Mouse (Mus musculus) MEL (cell line): Measurements from ENCODE around the gene Gsg1l. TPM values are rescaled to one million over a fixed set of nuclear protein-coding genes. Genes with fewer than 3 reads are reported as not detected.
A peak's percentile ranks its signal among the peaks of the same experiment; 100 is the strongest.

ENCODE experiments used
- DNase-seq: peaks from one replicate; pipeline ENCODE4 v3.0.0; 2011; ENCODE audit warnings: low read depth, low spot score
- H3K27ac ChIP-seq: 2 replicates; pipeline ENCODE4 v1.5.1; 2012; ENCODE audit warnings: low read depth, mild to moderate bottlenecking, control low read depth, low read length, moderate library complexity; ENCODE audit not compliant: control insufficient read depth
- H3K27me3 ChIP-seq, 2 experiments: fragments of 150-350 bp in 1 of 2; sonication (generic) in 1 of 2; 2 replicates each; pipeline ENCODE4 v1.6.1; 2012; ENCODE audit warnings: low read length in 2 of 2, mild to moderate bottlenecking in 2 of 2, improper control_type of control experiment in 1 of 2, moderate library complexity in 1 of 2; ENCODE audit not compliant: insufficient read depth in 2 of 2, control insufficient read depth in 1 of 2
- H3K36me3 ChIP-seq, 2 experiments: 2 replicates each; pipeline ENCODE4 v1.6.1; 2012 to 2014; ENCODE audit warnings: low read length in 2 of 2, improper control_type of control experiment in 1 of 2, inconsistent platforms in 1 of 2, mild to moderate bottlenecking in 1 of 2; ENCODE audit not compliant: insufficient read depth in 2 of 2, control insufficient read depth in 1 of 2
- H3K4me1 ChIP-seq, 2 experiments: fragments of 150-350 bp in 1 of 2; sonication (generic) in 1 of 2; 2 replicates each; pipeline ENCODE4 v1.6.1; 2012; ENCODE audit warnings: low read length in 2 of 2, improper control_type of control experiment in 1 of 2, mild to moderate bottlenecking in 1 of 2; ENCODE audit not compliant: insufficient read depth in 2 of 2, control insufficient read depth in 1 of 2
- H3K4me3 ChIP-seq, 2 experiments: fragments of 150-350 bp in 1 of 2; sonication (generic) in 1 of 2; 2 replicates each; pipeline ENCODE4 v1.5.1; 2012; ENCODE audit warnings: low read depth in 2 of 2, low read length in 2 of 2, mild to moderate bottlenecking in 2 of 2, moderate library complexity in 2 of 2, control low read depth in 1 of 2, improper control_type of control experiment in 1 of 2; ENCODE audit not compliant: control insufficient read depth in 1 of 2, insufficient read depth in 1 of 2
- H3K79me2 ChIP-seq: 2 replicates; pipeline ENCODE4 v1.6.1; 2012; ENCODE audit warnings: mild to moderate bottlenecking, low read length, moderate library complexity; ENCODE audit not compliant: control insufficient read depth, poor library complexity, insufficient read depth
- H3K9ac ChIP-seq: 2 replicates; pipeline ENCODE4 v1.6.1; 2012; ENCODE audit warnings: low read depth, mild to moderate bottlenecking, control low read depth, low read length, moderate library complexity; ENCODE audit not compliant: control insufficient read depth, poor library complexity, severe bottlenecking
- H3K9me3 ChIP-seq: fragments of 150-350 bp; sonication (generic); replicated peaks from 2 replicates; pipeline ENCODE4 v1.6.1; 2012; ENCODE audit warnings: mild to moderate bottlenecking, low read length, improper control_type of control experiment, moderate library complexity; ENCODE audit not compliant: insufficient read depth
- BHLHE40 ChIP-seq: IDR thresholded peaks from 2 replicates; pipeline ENCODE4 v1.6.1; 2012; ENCODE audit warnings: low read depth, mild to moderate bottlenecking, inconsistent platforms, low read length, improper control_type of control experiment, borderline replicate concordance
- CHD2 ChIP-seq: IDR thresholded peaks from 2 replicates; pipeline ENCODE4 v1.6.1; 2011; ENCODE audit warnings: low read length, improper control_type of control experiment
- CTCF ChIP-seq, 3 experiments: IDR thresholded peaks in 2 of 3; conservative IDR thresholded peaks in 1 of 3; 2 replicates each; pipeline ENCODE4 v1.5.1; 2011 to 2012; ENCODE audit warnings: low read length in 3 of 3, low read depth in 2 of 3, mild to moderate bottlenecking in 2 of 3, improper control_type of control experiment in 1 of 3, inconsistent platforms in 1 of 3, mixed read lengths in 1 of 3, moderate library complexity in 1 of 3; ENCODE audit not compliant: control insufficient read depth in 1 of 3, insufficient read depth in 1 of 3, poor library complexity in 1 of 3, severe bottlenecking in 1 of 3
- E2F4 ChIP-seq: IDR thresholded peaks from 2 replicates; pipeline ENCODE4 v1.6.1; 2011; ENCODE audit warnings: low read depth, low read length, improper control_type of control experiment, borderline replicate concordance
- ELF1 ChIP-seq: IDR thresholded peaks from 2 replicates; pipeline ENCODE4 v1.6.1; 2014; ENCODE audit warnings: low read depth, mild to moderate bottlenecking, inconsistent platforms, low read length, improper control_type of control experiment, moderate library complexity
- EP300 ChIP-seq, 2 experiments: IDR thresholded peaks; 2 replicates each; pipeline ENCODE4 v1.6.1; 2011; ENCODE audit warnings: improper control_type of control experiment in 2 of 2, low read length in 2 of 2, low read depth in 1 of 2, mild to moderate bottlenecking in 1 of 2
- ETS1 ChIP-seq: IDR thresholded peaks from 2 replicates; pipeline ENCODE4 v1.6.1; 2012; ENCODE audit warnings: low read depth, mild to moderate bottlenecking, inconsistent platforms, low read length, improper control_type of control experiment, moderate library complexity
- GABPA ChIP-seq: IDR thresholded peaks from 2 replicates; pipeline ENCODE4 v1.6.1; 2012; ENCODE audit warnings: low read depth, mild to moderate bottlenecking, inconsistent platforms, low read length, improper control_type of control experiment, moderate library complexity
- GATA1 ChIP-seq: IDR thresholded peaks from 2 replicates; pipeline ENCODE4 v1.6.1; 2011; ENCODE audit warnings: low read depth, low read length, improper control_type of control experiment
- HCFC1 ChIP-seq: IDR thresholded peaks from 2 replicates; pipeline ENCODE4 v1.6.1; 2012; ENCODE audit warnings: low read depth, mild to moderate bottlenecking, inconsistent platforms, low read length, improper control_type of control experiment, moderate library complexity
- MAX ChIP-seq: IDR thresholded peaks from 2 replicates; pipeline ENCODE4 v1.6.1; 2011; ENCODE audit warnings: low read length, improper control_type of control experiment
- MAZ ChIP-seq: IDR thresholded peaks from 2 replicates; pipeline ENCODE4 v1.6.1; 2012; ENCODE audit warnings: low read depth, mild to moderate bottlenecking, inconsistent platforms, low read length, improper control_type of control experiment
- MXI1 ChIP-seq: IDR thresholded peaks from 2 replicates; pipeline ENCODE4 v1.6.1; 2011; ENCODE audit warnings: mild to moderate bottlenecking, low read depth, low read length, improper control_type of control experiment
- MYB ChIP-seq: IDR thresholded peaks from 2 replicates; pipeline ENCODE4 v1.6.1; 2011; ENCODE audit warnings: mild to moderate bottlenecking, low read depth, low read length, improper control_type of control experiment
- MYC ChIP-seq: IDR thresholded peaks from 2 replicates; pipeline ENCODE4 v1.6.1; 2011; ENCODE audit warnings: low read depth, mild to moderate bottlenecking, low read length, improper control_type of control experiment, moderate library complexity
- POLR2A ChIP-seq, 2 experiments: IDR thresholded peaks; 2 replicates each; pipeline ENCODE4 v1.6.1; 2011 to 2012; ENCODE audit warnings: low read length in 2 of 2, mild to moderate bottlenecking in 2 of 2, control low read depth in 1 of 2, improper control_type of control experiment in 1 of 2, low read depth in 1 of 2, moderate library complexity in 1 of 2; ENCODE audit not compliant: control insufficient read depth in 1 of 2, insufficient read depth in 1 of 2, poor library complexity in 1 of 2
- POLR2AphosphoS2 ChIP-seq: IDR thresholded peaks from 2 replicates; pipeline ENCODE4 v1.6.1; 2011; ENCODE audit warnings: low read length, improper control_type of control experiment
- POLR2AphosphoS5 ChIP-seq: IDR thresholded peaks from 2 replicates; pipeline ENCODE4 v1.6.1; 2012; ENCODE audit warnings: low read depth, borderline replicate concordance, mild to moderate bottlenecking, inconsistent platforms, low read length, moderate library complexity, mixed read lengths
- RAD21 ChIP-seq: IDR thresholded peaks from 2 replicates; pipeline ENCODE4 v1.6.1; 2011; ENCODE audit warnings: mild to moderate bottlenecking, low read depth, low read length, improper control_type of control experiment
- RCOR1 ChIP-seq: IDR thresholded peaks from 2 replicates; pipeline ENCODE4 v1.6.1; 2012; ENCODE audit warnings: low read depth, mild to moderate bottlenecking, inconsistent platforms, low read length, improper control_type of control experiment
- SIN3A ChIP-seq: IDR thresholded peaks from 2 replicates; pipeline ENCODE4 v1.6.1; 2012; ENCODE audit warnings: low read length, improper control_type of control experiment, inconsistent platforms
- TAL1 ChIP-seq: IDR thresholded peaks from 2 replicates; pipeline ENCODE4 v1.6.1; 2012; ENCODE audit warnings: mild to moderate bottlenecking, inconsistent platforms, low read length, moderate library complexity, mixed read lengths
- TBP ChIP-seq: IDR thresholded peaks from 2 replicates; pipeline ENCODE4 v1.8.0; 2011; ENCODE audit warnings: low read depth, low read length, improper control_type of control experiment
- TCF12 ChIP-seq: IDR thresholded peaks from 2 replicates; pipeline ENCODE4 v1.6.1; 2014; ENCODE audit warnings: low read depth, mild to moderate bottlenecking, inconsistent platforms, low read length, improper control_type of control experiment, moderate library complexity
- USF2 ChIP-seq, 2 experiments: IDR thresholded peaks; 2 replicates each; pipeline ENCODE4 v1.6.1; 2011 to 2012; ENCODE audit warnings: improper control_type of control experiment in 2 of 2, low read length in 2 of 2, borderline replicate concordance in 1 of 2, inconsistent platforms in 1 of 2, low read depth in 1 of 2, mild to moderate bottlenecking in 1 of 2; ENCODE audit not compliant: insufficient read depth in 1 of 2
- ZC3H11A ChIP-seq: IDR thresholded peaks from 2 replicates; pipeline ENCODE4 v1.6.1; 2012; ENCODE audit warnings: low read depth, mild to moderate bottlenecking, inconsistent platforms, low read length, improper control_type of control experiment
- ZKSCAN1 ChIP-seq: IDR thresholded peaks from 2 replicates; pipeline ENCODE4 v1.6.1; 2012; ENCODE audit warnings: low read depth, mild to moderate bottlenecking, inconsistent platforms, low read length, improper control_type of control experiment, moderate library complexity
- ZNF384 ChIP-seq: IDR thresholded peaks from 2 replicates; pipeline ENCODE4 v1.6.1; 2012; ENCODE audit warnings: low read depth, mild to moderate bottlenecking, inconsistent platforms, low read length, improper control_type of control experiment
- polyA plus RNA-seq, 2 experiments: library from polyadenylated mRNA; stranded (reverse) in 1 of 2; unstranded in 1 of 2; fragments of >175 nt in 1 of 2; fragments of >200 nt in 1 of 2; gene quantifications; 2 replicates each; pipeline versions ENCODE4 v1.2.1 to v1.2.4; 2012; ENCODE audit warnings: low replicate concordance in 2 of 2, low read depth in 1 of 2; ENCODE audit not compliant: insufficient read length in 2 of 2, insufficient read depth in 1 of 2, missing spikeins in 1 of 2
- total RNA-seq: library from RNA; depleted of rRNA; stranded (reverse); fragments of 300-350 nt; gene quantifications from 2 replicates; pipeline ENCODE4 v1.2.3, GENCODE M21; 2012

Gsg1l gene
- total and polyA plus RNA-seq, 3 experiments = not detected

- H3K27ac ChIP-seq = peak overlapping the region; percentile 97
- TF ChIP-seq MAZ (no peak), USF2 (IDR thresholded peaks at IDR 0.05; ENCODE audit: borderline replicate concordance in 1 of 2, insufficient read depth in 1 of 2, low read depth in 1 of 2, low read length in 2 of 2) (no peak), MAX (no peak), CHD2 (no peak), SIN3A (peak; percentile 93), MXI1 (peak; percentile 10; the same call in 1 of the 2 replicates), RCOR1 (peak; percentile 87), TBP (peak; percentile 87), ETS1 (peak; percentile 96), POLR2AphosphoS2 (no peak), HCFC1 (peak; percentile 66), ELF1 (peak; percentile 61; the same call in 1 of the 2 replicates), ZKSCAN1 (no peak), CTCF (IDR thresholded peaks at IDR 0.05 in 2 of 3, conservative IDR thresholded peaks at IDR 0.05 in 1 of 3; ENCODE audit: control insufficient read depth in 1 of 3, insufficient read depth in 1 of 3, low read depth in 2 of 3, low read length in 3 of 3, poor library complexity in 1 of 3, severe bottlenecking in 1 of 3) (peak; percentile 70 to 90 (median 87)), EP300 (IDR thresholded peaks at IDR 0.05; ENCODE audit: low read depth in 1 of 2, low read length in 2 of 2) (peak; percentile 98 to 100), GATA1 (peak; percentile 100), ZC3H11A (no peak), TAL1 (peak; percentile 91), POLR2A (IDR thresholded peaks at IDR 0.05; ENCODE audit: control insufficient read depth in 1 of 2, insufficient read depth in 1 of 2, low read depth in 1 of 2, low read length in 2 of 2, poor library complexity in 1 of 2) (peak in 1 of 2 experiments; percentile 6; a peak in 2 of 4 replicates), MYC (peak; percentile 72; the same call in 1 of the 2 replicates), E2F4 (no peak), BHLHE40 (peak; percentile 94), ZNF384 (peak; percentile 90), GABPA (no peak), TCF12 (peak; percentile 99), POLR2AphosphoS5 (no peak), RAD21 (peak; percentile 32), MYB (peak; percentile 92)
- TF ChIP-seq, all 39 proteins: peak for 18
- Histone ChIP-seq H3K4me3 (no peak overlapping the region), H3K4me1 (peaks cover 24 to 58% of the 10 kb centered on the region in 2 experiments), H3K36me3 (peaks cover 0 to 44% of the 10 kb centered on the region in 2 experiments; a peak in 2 of 4 replicates), H3K9me3 (no peaks in the 10 kb centered on the region), H3K27me3 (no peaks in the 10 kb centered on the region), H3K9ac (peak overlapping the region; percentile 19), H3K79me2 (no peaks in the 10 kb centered on the region)
- peak; percentile 97 for DNase-seq
Measured at GRCm38 (mm10) chr7:126042306-126042705, 39.9 kb downstream of the Gsg1l start.
